Mouse (Mus musculus): ENCODE results near the gene Pank4. TPM values are rescaled to one million over a fixed set of nuclear protein-coding genes. Genes with fewer than 3 reads are reported as not detected.

The Pank4 gene
- polyA plus RNA-seq, 1 experiment = not detected

DNA sequence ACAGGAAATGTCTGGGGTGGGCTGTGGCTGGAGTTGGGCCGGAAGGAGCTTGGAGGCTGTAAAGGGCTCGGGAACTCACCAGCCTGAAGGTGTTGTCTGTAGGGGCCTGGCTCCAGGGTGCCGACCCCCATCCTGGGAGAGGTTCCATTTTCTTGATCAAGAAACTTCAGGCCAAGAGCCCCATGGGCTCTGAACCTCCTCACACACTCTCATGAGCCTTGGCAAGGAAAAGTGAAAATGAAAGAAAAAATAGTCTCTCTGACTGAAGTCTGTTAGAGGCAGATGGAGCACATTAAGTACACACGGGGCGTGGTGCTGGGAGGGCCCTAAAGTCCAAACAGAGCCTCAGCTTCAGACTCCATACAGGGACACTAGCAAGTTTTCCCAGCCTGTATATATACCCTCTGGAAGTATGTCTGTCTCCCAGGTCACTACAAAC lies 36.0 kb upstream of the Pank4 start:
- Histone ChIP-seq H3K27ac (ENCODE audit: insufficient read depth, low read depth, low read length) (peak overlapping the region; percentile 45; the same call in 1 of the 2 replicates), H3K4me1 (ENCODE audit: control insufficient read depth, insufficient read depth, low read length) (0 out of 2 replicates have a peak, but pooled peaks cover 2% of the 10 kb centered on the region), H3K4me3 (ENCODE audit: insufficient read depth, low read depth, low read length) (no peak overlapping the region)
- no peak for TF ChIP-seq CTCF (IDR thresholded peaks at IDR 0.05; ENCODE audit: insufficient read depth, low read depth, low read length)
- no peak for TF ChIP-seq POLR2A (IDR thresholded peaks at IDR 0.05; ENCODE audit: insufficient read depth, low read depth, low read length)
- 80% methylated on average over 5 of the region's 5 CpGs for WGBS

DNA sequence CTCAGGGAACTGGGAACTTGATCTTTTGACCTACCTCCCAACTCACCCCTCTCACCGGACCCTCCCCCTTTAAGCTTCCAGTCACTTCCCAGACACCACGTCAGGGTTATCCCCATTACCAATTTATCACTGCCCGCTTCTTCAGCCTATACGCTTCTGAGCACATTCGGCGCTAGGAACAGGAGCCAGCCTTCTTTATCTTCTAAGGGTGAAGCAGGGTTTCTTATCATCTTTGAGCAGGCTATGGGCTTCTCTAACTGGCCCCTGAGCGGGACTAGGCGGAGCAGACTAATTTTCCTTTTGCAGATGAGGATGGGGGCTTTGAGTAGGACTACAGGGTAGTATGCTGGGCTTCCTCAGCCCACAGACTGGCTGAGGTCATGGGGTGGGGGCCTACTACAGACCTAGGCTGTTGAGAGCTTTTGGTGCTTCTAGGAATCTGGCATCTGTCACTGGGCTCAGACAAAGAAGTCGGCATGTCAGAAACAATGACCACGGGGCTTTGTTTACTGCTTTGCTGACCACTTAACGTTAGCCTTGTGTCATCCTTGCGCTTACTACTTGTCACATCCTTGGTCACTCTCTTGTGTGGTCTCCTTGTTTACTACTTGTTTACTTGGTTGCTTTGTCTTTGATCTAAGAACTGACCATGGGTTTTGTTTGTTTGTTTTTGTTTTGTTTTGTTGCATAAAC lies 35.4 kb upstream of the Pank4 start, which contains the start of gene Tnfrsf14:
Gene Tnfrsf14 (minus strand): TSS at position 169 of the 693 bp plus-strand sequence.
- peak within 1 kb of the TSS; percentile 45; the same call in 1 of the 2 replicates for H3K27ac ChIP-seq (ENCODE audit: insufficient read depth, low read depth, low read length)
- TF ChIP-seq POLR2A (IDR thresholded peaks at IDR 0.05; ENCODE audit: insufficient read depth, low read depth, low read length) (no peak), CTCF (IDR thresholded peaks at IDR 0.05; ENCODE audit: insufficient read depth, low read depth, low read length) (no peak)
- 73% methylated on average over 12 of the region's 12 CpGs for WGBS

DNA sequence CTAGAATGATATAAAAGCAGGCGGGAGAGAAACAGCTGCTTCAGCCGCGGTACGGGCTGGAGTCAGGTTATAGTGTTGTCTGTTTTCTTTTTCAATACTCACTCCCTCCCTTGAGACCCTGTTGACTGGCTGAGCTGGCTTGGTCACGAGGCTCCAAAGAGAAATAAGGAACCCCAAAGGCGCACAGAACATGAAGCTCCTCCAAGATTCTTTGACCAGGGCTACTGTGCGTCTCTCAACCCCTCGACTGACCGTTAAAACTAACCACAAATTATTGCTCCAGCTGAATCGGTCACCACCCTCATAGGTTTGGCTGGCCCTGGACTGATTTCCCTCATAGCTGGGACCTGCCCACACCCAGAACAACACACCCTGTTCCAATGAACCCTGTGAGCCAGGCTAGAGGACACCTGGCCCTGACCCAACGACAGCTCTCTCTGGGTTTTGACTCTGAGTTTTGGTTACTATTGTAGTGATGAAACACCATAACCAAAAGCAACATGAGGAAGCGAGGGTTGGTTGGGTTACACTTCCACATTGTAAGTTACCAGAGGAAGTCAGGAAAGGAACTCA lies 34.7 kb upstream of the Pank4 start:
- no peak overlapping the region for H3K4me3 ChIP-seq (ENCODE audit: insufficient read depth, low read depth, low read length)
- no peak overlapping the region for H3K27ac ChIP-seq (ENCODE audit: insufficient read depth, low read depth, low read length)
- TF ChIP-seq CTCF (IDR thresholded peaks at IDR 0.05; ENCODE audit: insufficient read depth, low read depth, low read length) (no peak), POLR2A (IDR thresholded peaks at IDR 0.05; ENCODE audit: insufficient read depth, low read depth, low read length) (no peak)
- H3K4me1 ChIP-seq (ENCODE audit: control insufficient read depth, insufficient read depth, low read length) = 0 out of 2 replicates have a peak, but pooled peaks cover 6% of the 10 kb centered on the region
- WGBS = 82% methylated on average over 12 of the region's 12 CpGs

More for the DNA sequence above, 35.4 kb upstream of the Pank4 start, which contains the start of gene Tnfrsf14:
- Histone ChIP-seq H3K4me1 (ENCODE audit: control insufficient read depth, insufficient read depth, low read length) (0 out of 2 replicates have a peak, but pooled peaks cover 5% of the 10 kb centered on the region), H3K4me3 (ENCODE audit: insufficient read depth, low read depth, low read length) (no peak within 1 kb of the TSS)

DNA sequence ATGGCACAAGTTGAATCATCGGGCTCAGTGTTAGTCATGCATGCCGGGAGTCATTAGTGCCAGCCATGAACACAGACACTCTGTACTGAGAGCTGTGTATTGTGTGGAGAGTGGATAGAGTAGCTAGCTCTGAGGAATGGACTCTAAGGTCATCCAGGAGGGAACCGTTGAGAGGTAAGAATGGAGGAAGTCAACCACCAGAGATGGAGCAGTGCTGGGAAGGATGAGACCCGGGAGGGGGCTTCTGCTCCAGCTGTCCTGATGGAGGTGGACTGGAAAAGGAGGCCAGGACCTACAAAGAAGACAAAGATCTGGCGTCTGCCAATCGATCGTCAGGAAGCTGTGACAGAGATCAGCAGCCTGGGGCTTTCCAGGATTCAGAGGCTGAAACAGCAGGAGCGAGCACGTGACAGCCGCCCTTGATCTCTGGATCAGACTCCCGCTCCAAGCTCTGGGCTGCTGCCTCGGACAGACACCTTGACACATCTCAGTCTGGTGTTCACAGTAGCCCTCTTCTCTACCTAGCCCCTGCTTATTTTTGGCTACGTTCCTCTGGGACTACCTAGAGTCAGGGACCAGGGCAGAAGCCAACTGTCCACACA lies 30.5 kb upstream of the Pank4 start:
- H3K27ac ChIP-seq (ENCODE audit: insufficient read depth, low read depth, low read length) = no peak overlapping the region
- no peak for TF ChIP-seq POLR2A (IDR thresholded peaks at IDR 0.05; ENCODE audit: insufficient read depth, low read depth, low read length)
- TF ChIP-seq CTCF (IDR thresholded peaks at IDR 0.05; ENCODE audit: insufficient read depth, low read depth, low read length) = no peak
- 58% methylated on average over 13 of the region's 13 CpGs for WGBS
- peaks cover 6% of the 10 kb centered on the region for H3K4me1 ChIP-seq (ENCODE audit: control insufficient read depth, insufficient read depth, low read length)
- H3K4me3 ChIP-seq (ENCODE audit: insufficient read depth, low read depth, low read length) = no peak overlapping the region

DNA sequence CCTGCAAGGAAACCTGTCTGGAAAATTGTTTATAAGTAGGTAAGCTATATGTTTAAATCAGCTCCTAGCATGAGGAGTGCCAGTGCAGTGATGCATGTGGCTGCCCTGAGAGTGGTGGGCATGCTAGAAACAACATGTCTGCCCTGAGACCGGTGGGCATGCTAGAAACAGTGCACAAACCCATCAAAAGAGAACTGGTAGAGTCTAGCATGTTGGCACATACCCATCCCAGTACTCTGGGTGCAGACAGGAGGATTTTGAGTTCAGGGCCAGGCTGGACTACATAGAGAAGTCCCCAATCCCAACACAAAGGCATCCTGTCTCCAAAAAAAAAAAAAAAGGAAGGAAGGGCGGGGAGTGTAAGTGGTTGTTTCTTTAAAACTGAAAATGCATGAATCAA lies 29.1 kb upstream of the Pank4 start:
- Histone ChIP-seq H3K4me1 (ENCODE audit: control insufficient read depth, insufficient read depth, low read length) (peaks cover 6% of the 10 kb centered on the region), H3K4me3 (ENCODE audit: insufficient read depth, low read depth, low read length) (no peak overlapping the region), H3K27ac (ENCODE audit: insufficient read depth, low read depth, low read length) (no peak overlapping the region)
- TF ChIP-seq POLR2A (IDR thresholded peaks at IDR 0.05; ENCODE audit: insufficient read depth, low read depth, low read length) (no peak), CTCF (IDR thresholded peaks at IDR 0.05; ENCODE audit: insufficient read depth, low read depth, low read length) (no peak)
- 84% methylated on average over 2 of the region's 2 CpGs for WGBS

DNA sequence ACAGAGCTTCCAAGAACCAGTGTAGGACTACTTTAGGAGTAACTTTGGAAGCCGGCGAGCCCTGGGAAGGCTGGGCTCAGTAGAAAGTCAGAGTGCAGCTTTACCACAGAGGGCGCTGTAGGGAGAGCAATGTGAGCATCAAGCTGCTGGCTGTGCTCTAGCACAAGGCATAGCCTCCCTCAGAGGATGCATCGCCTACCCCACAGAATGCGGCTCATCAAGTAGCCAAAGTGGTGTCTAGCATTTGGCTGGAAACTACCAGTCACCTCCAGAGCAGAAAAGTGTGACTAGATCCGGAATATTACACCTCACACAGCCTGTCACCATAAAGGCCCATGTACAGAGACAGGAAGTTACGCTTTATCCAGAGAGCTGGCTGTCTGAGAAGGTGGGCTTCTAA lies 28.1 kb upstream of the Pank4 start:
- no peak for TF ChIP-seq CTCF (IDR thresholded peaks at IDR 0.05; ENCODE audit: insufficient read depth, low read depth, low read length)
- TF ChIP-seq POLR2A (IDR thresholded peaks at IDR 0.05; ENCODE audit: insufficient read depth, low read depth, low read length) = no peak
- H3K27ac ChIP-seq (ENCODE audit: insufficient read depth, low read depth, low read length) = no peak overlapping the region
- peaks cover 6% of the 10 kb centered on the region for H3K4me1 ChIP-seq (ENCODE audit: control insufficient read depth, insufficient read depth, low read length)
- H3K4me3 ChIP-seq (ENCODE audit: insufficient read depth, low read depth, low read length) = no peak overlapping the region
- WGBS = 86% methylated on average over 7 of the region's 7 CpGs

DNA sequence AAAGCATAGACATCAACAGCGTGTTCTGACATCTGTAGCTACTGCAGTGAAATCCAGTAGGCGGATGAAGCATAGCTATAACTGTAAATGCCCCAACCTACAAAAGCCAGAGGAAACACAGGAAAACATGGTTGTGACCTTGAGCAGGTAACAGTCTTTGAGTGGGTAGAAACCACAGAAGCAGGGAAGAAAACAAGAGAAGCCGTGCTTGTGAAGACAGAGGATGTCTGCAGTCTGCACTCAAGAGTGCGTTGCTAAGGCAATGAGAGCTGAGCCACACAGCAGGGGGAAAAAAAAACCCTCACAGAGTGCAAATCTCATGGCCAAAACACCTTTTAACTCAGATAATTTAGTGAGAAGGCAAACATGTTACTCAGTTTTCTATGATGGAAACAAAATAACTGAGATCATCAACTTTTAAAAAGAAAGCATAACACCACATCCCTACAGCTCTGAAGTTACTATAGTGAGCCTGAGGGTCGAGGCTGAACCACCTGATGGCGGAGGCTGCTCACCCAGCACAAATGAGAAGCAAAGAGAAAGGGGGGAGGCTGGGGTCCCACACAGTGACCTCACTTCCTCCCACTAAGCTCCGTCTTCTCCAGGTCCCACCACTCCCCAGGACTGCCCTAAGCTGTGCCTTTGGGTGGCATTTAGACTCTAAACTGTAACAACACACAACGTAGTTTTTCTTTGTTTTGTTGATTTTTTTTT lies 27.2 kb upstream of the Pank4 start:
- Histone ChIP-seq H3K4me1 (ENCODE audit: control insufficient read depth, insufficient read depth, low read length) (peaks cover 6% of the 10 kb centered on the region), H3K27ac (ENCODE audit: insufficient read depth, low read depth, low read length) (no peak overlapping the region), H3K4me3 (ENCODE audit: insufficient read depth, low read depth, low read length) (no peak overlapping the region)
- no peak for TF ChIP-seq CTCF (IDR thresholded peaks at IDR 0.05; ENCODE audit: insufficient read depth, low read depth, low read length)
- no peak for TF ChIP-seq POLR2A (IDR thresholded peaks at IDR 0.05; ENCODE audit: insufficient read depth, low read depth, low read length)
- WGBS = 48% methylated on average over 8 of the region's 8 CpGs

DNA sequence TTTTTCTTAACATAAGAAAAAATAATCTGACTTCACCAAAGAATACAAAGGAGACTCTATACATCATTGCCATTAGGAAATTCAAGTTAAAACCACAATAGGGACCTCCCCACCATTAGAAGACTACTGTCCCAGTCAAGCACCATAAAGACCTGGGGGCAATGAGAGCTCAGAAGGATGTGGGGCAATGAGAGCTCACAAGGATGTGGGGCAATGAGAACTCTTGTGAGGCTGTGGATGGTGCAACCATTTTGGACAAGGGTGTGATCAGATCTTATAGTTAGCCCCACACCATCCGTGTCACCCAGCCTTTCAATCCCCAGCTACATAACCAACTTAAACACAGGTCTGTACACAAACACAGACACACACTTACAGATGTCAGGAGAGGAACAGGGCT lies 26.2 kb upstream of the Pank4 start:
- Histone ChIP-seq H3K27ac (ENCODE audit: insufficient read depth, low read depth, low read length) (no peak overlapping the region), H3K4me1 (ENCODE audit: control insufficient read depth, insufficient read depth, low read length) (peaks cover 6% of the 10 kb centered on the region), H3K4me3 (ENCODE audit: insufficient read depth, low read depth, low read length) (no peak overlapping the region)
- 72% methylated on average over 1 of the region's 1 CpGs for WGBS
- TF ChIP-seq CTCF (IDR thresholded peaks at IDR 0.05; ENCODE audit: insufficient read depth, low read depth, low read length) = no peak

Data from olfactory bulb, adult 2 months (tissue).